8 mouse cellular contexts compared by ENCODE assay signal in the genomic region with DNA sequence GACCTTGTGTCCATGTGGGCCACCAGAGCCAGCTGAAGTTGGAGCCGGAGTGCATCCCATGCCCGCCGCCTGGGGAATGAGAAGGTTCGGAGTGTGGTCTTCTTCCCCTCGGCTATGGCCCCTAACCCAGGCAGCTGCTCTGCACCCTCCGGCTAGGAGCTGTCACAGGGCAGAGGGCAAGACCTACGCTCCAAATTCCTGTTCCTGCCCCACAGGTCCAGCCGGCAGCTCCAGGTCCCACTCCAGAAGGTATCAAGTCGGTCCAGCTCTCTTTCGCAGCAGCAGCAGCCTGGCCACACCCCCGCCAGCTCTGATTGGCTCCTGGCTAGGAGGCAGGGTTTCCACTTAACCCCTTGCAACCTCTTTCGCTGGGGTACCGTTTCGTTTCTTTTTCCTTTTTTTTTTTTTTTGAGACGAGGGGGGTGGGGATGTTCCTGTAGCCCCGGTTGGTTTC. TPM values are rescaled to one million over a fixed set of nuclear protein-coding genes. Genes with fewer than 3 reads are reported as not detected.
DNase-seq lines count a peak whose midpoint lies in the region; ATAC-seq and TF ChIP-seq lines count a peak whose summit lies in the region.

No protein-coding gene starts in this region.

- H3K79me2 ChIP-seq in macrophage (ENCODE audit: inconsistent target), result no peaks in the 10 kb centered on the region

- peaks cover 22% of the 10 kb centered on the region for H3K4me1 ChIP-seq in hindbrain, embryonic 15.5 days (replicated peaks)

- no peak overlapping the region for H3K27ac ChIP-seq in hindbrain, embryonic 15.5 days (replicated peaks)
- H3K27ac ChIP-seq in left cerebral cortex, adult 2 months, result peak overlapping the region; percentile 97
- H3K27ac ChIP-seq in macrophage, result no peak overlapping the region

- H3K9ac ChIP-seq in hindbrain, embryonic 15.5 days, result peak overlapping the region; percentile 54

- H3K36me3 ChIP-seq in hindbrain, embryonic 15.5 days, result no peaks in the 10 kb centered on the region
- no peaks in the 10 kb centered on the region for H3K36me3 ChIP-seq in macrophage (ENCODE audit: inconsistent target)

- peak; percentile 87 for ATAC-seq in hindbrain, embryonic 15.5 days (ENCODE audit: low FRiP score, low read depth)

- under 1% methylated on average over 16 of the region's 16 CpGs for WGBS in hindbrain, embryonic 15.5 days
- 2% methylated on average over 16 of the region's 16 CpGs for WGBS in macrophage (ENCODE audit: missing documents)

- H3K4me2 ChIP-seq in hindbrain, embryonic 15.5 days, result peak overlapping the region; percentile 96

- peak; percentile 61 for DNase-seq in T-cell, adult 2 months (ENCODE audit: low spot score)
- DNase-seq in cerebellum, postnatal 36 days, result peak; percentile 82 to 87
- peak; percentile 81 for DNase-seq in gastrocnemius, adult 18-20 months (ENCODE audit: low spot score)
- DNase-seq in left cerebral cortex, adult 2 months (ENCODE audit: extremely low spot score in 1 of 2, low spot score in 2 of 2), result peak; percentile 85
- DNase-seq in right cerebral cortex, postnatal 10 days (ENCODE audit: low spot score in 2 of 2), result peak; percentile 91 to 93
- peak; percentile 79 to 86 for DNase-seq in urinary bladder, postnatal 36 days (ENCODE audit: low spot score in 2 of 2)

- H3K27me3 ChIP-seq in hindbrain, embryonic 15.5 days, result peaks cover 36% of the 10 kb centered on the region

- peak overlapping the region; percentile 63 for H3K4me3 ChIP-seq in hindbrain, embryonic 15.5 days
- peak overlapping the region; percentile 64 for H3K4me3 ChIP-seq in left cerebral cortex, adult 2 months
- H3K4me3 ChIP-seq in macrophage (ENCODE audit: inconsistent target), result peak overlapping the region; percentile 15

- no peaks in the 10 kb centered on the region for H3K9me3 ChIP-seq in hindbrain, embryonic 15.5 days

- TF ChIP-seq CTCF in left cerebral cortex, adult 2 months (IDR thresholded peaks at IDR 0.05), result no peak

- intact Hi-C loops in left cerebral cortex, adult 2 months (cut with DNase I), result no loop called here

RNA-seq across cellular contexts. Expression of a gene that starts 11.3 kb away (rescaled TPM):
- 10 to 100 TPM; 25.5 to 31.9 TPM for total RNA-seq in gastrocnemius, adult 18-20 months (2021)
- polyA plus RNA-seq in hindbrain, embryonic 15.5 days (2015; fragmentation: Nextera tagmentation; extraction: Ambion mirVana), result 0.45 and 0.51 TPM in 2 replicates
- total RNA-seq in left cerebral cortex, adult 2 months (2021), result 10 to 100 TPM; 46.7 to 48.9 TPM
- total RNA-seq in macrophage (2018; cell fraction: chromatin; rRNA removed), result under 1 TPM in 2 of 26 experiments, not detected in 24; 0.16 TPM
- under 1 TPM in 11 of 26 experiments, not detected in 15; 0.03 to 0.14 (median 0.04) TPM for total RNA-seq in macrophage (2018; cell fraction: cytosol; rRNA removed)
- total RNA-seq in macrophage (2018; cell fraction: nucleus; rRNA removed), result under 1 TPM in 4 of 26 experiments, not detected in 22; 0.10 to 0.15 (median 0.11) TPM
- 0.03 TPM in 1 of 3 replicates, not detected in the others for polyA plus RNA-seq in macrophage (2018)

RNA-seq across cellular contexts. Expression of a gene that starts 23.8 kb away (rescaled TPM):
- 1 to 10 TPM; 2.5 to 2.6 TPM for total RNA-seq in gastrocnemius, adult 18-20 months (2021)
- 7.6 and 8.1 TPM in 2 replicates for polyA plus RNA-seq in hindbrain, embryonic 15.5 days (2015; fragmentation: Nextera tagmentation; extraction: Ambion mirVana)
- total RNA-seq in left cerebral cortex, adult 2 months (2021), result 1 to 10 TPM; 6.5 to 6.9 TPM
- 10 to 100 TPM in 23 of 26 experiments, 1 to 10 TPM in 3; 5.3 to 58.1 (median 26.3) TPM for total RNA-seq in macrophage (2018; cell fraction: chromatin; rRNA removed)
- 10 to 100 TPM in 19 of 26 experiments, 1 to 10 TPM in 7; 7.7 to 19.7 (median 11.1) TPM for total RNA-seq in macrophage (2018; cell fraction: cytosol; rRNA removed)
- 10 to 100 TPM in 21 of 26 experiments, 1 to 10 TPM in 5; 5.7 to 35.3 (median 16.0) TPM for total RNA-seq in macrophage (2018; cell fraction: nucleus; rRNA removed)
- polyA plus RNA-seq in macrophage (2018), result 5.0 to 14.1 TPM (median 9.5 TPM) in 3 replicates

RNA-seq across cellular contexts. Expression of a gene that starts 29.3 kb away (rescaled TPM):
- 10 to 100 TPM in 1 of 2 experiments, 1 to 10 TPM in 1; 5.4 to 12.7 TPM for total RNA-seq in gastrocnemius, adult 18-20 months (2021)
- polyA plus RNA-seq in hindbrain, embryonic 15.5 days (2015; fragmentation: Nextera tagmentation; extraction: Ambion mirVana), result 0.16 and 0.33 TPM in 2 replicates
- total RNA-seq in left cerebral cortex, adult 2 months (2021), result not detected
- not detected for total RNA-seq in macrophage (2018; cell fraction: chromatin; rRNA removed)
- not detected for total RNA-seq in macrophage (2018; cell fraction: cytosol; rRNA removed)
- total RNA-seq in macrophage (2018; cell fraction: nucleus; rRNA removed), result not detected
- not detected in 3 replicates for polyA plus RNA-seq in macrophage (2018)

RNA-seq across cellular contexts. Expression of a gene that starts 57.4 kb away (rescaled TPM):
- 100 to 1,000 TPM; 322 to 461 TPM for total RNA-seq in gastrocnemius, adult 18-20 months (2021)
- polyA plus RNA-seq in hindbrain, embryonic 15.5 days (2015; fragmentation: Nextera tagmentation; extraction: Ambion mirVana), result 0.41 and 0.56 TPM in 2 replicates
- under 1 TPM; 0.21 to 0.25 TPM for total RNA-seq in left cerebral cortex, adult 2 months (2021)
- not detected for total RNA-seq in macrophage (2018; cell fraction: chromatin; rRNA removed)
- not detected for total RNA-seq in macrophage (2018; cell fraction: cytosol; rRNA removed)
- not detected for total RNA-seq in macrophage (2018; cell fraction: nucleus; rRNA removed)
- not detected in 3 replicates for polyA plus RNA-seq in macrophage (2018)

Comparison
In these comparisons a context has a peak if more than half of its experiments do, and no peak if none do; other contexts are left out.
1. RNA of a gene that starts 29.3 kb away (total RNA-seq): 5.4 to 12.7 TPM in gastrocnemius, adult 18-20 months; not detected in left cerebral cortex, adult 2 months; every median in the first group is over 4 times any median in the second.
2. Peak in every context shown above with its lines, with median percentiles within 50 percentile points of each other: DNase-seq and H3K4me3 ChIP-seq.